Mouse (Mus musculus) lung, adult 2 months (tissue): ENCODE results near the gene Wdpcp.

Source experiments
- CTCF ChIP-seq: fragments of 200-500 bp; IDR thresholded peaks from 2 replicates; pipeline ENCODE4 v1.5.1; 2011; ENCODE audit warnings: mild to moderate bottlenecking, low read length, control low read depth; ENCODE audit not compliant: insufficient read depth
- POLR2A ChIP-seq: fragments of 200-500 bp; IDR thresholded peaks from 2 replicates; pipeline ENCODE4 v1.6.1; 2011; ENCODE audit warnings: low read depth, mild to moderate bottlenecking, control low read depth, low read length, borderline replicate concordance; ENCODE audit errors: extremely low read depth

- no peak for TF ChIP-seq CTCF
- no peak for TF ChIP-seq POLR2A
Observed at GRCm38 (mm10) chr11:21564681-21565405, 7.2 kb upstream of the Wdpcp start.
